Mouse (Mus musculus) cortical plate, adult 2 months (tissue): Measurements from ENCODE around the gene Ccdc15.

Experiments used
- CTCF ChIP-seq: fragments of 200-500 bp; IDR thresholded peaks from 2 replicates; pipeline ENCODE4 v1.5.1; 2011; ENCODE audit warnings: mild to moderate bottlenecking, control low read depth, low read length; ENCODE audit not compliant: insufficient read depth; ENCODE audit errors: extremely low read depth
- POLR2A ChIP-seq: fragments of 200-500 bp; IDR thresholded peaks from 2 replicates; pipeline ENCODE4 v1.6.1; 2011; ENCODE audit warnings: mild to moderate bottlenecking, low read length, control low read depth; ENCODE audit not compliant: insufficient read depth; ENCODE audit errors: extremely low read depth

DNA sequence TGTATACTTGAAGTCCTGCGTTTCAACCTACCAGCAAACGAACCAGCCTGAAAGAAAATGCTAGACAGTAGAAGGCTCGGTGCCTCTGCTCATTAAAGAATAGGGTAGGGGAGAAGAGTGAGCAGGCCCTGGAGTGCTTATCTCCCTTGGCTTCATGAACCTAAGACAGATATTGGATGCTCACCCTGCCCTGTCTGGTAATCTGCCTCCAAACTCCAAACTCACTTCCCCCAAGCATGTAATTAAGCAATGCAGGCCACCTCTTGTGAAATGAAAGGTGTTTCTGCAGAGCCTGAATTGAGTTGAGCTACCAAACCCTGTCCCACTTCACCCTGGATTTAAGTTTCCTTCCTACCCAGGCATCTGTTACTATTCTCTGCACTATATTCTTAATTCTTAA lies 105.5 kb downstream of the Ccdc15 start:
- TF ChIP-seq CTCF = no peak
- TF ChIP-seq POLR2A = no peak
